Mouse (Mus musculus) megakaryocyte, embryonic 14.5 days (primary cell): ENCODE data around the gene C2cd4b. TPM values are rescaled to one million over a fixed set of nuclear protein-coding genes. Genes with fewer than 3 reads are reported as not detected.
"Not testable (repeated sequence)": the region's sequence is repeated elsewhere in the genome, so short reads cannot be mapped to it uniquely, and the experiment has no call there.

Source experiments
- H3K27me3 ChIP-seq: replicated peaks from 2 replicates; pipeline ENCODE3; 2012; ENCODE audit warnings: inconsistent platforms
- H3K36me3 ChIP-seq: replicated peaks from 2 replicates; pipeline ENCODE3; 2012; ENCODE audit warnings: low read length, inconsistent platforms, mixed read lengths
- H3K4me1 ChIP-seq: 2 replicates; pipeline ENCODE4 v1.6.1; 2012; ENCODE audit warnings: inconsistent platforms
- H3K4me3 ChIP-seq: replicated peaks from 2 replicates; pipeline ENCODE3; 2012; ENCODE audit warnings: moderate library complexity, mild to moderate bottlenecking, inconsistent platforms
- H3K9me3 ChIP-seq: 2 replicates; pipeline ENCODE4 v1.6.1; 2012; ENCODE audit warnings: inconsistent platforms
- FLI1 ChIP-seq: IDR thresholded peaks from 2 replicates; pipeline ENCODE4 v1.6.1; 2012; ENCODE audit warnings: low read length, inconsistent platforms, mixed read lengths
- GATA1 ChIP-seq: IDR thresholded peaks from 3 replicates; pipeline ENCODE4 v1.6.1; 2012; ENCODE audit warnings: mixed read lengths, low read length, inconsistent platforms, borderline replicate concordance
- polyA plus RNA-seq: library from polyadenylated mRNA; stranded (reverse); fragments of >175 nt; gene quantifications from 2 replicates; pipeline ENCODE4 v1.2.3, GENCODE M21; 2012; ENCODE audit warnings: low replicate concordance; ENCODE audit not compliant: insufficient read depth

C2cd4b gene
- polyA plus RNA-seq, 1 experiment, result not detected

DNA sequence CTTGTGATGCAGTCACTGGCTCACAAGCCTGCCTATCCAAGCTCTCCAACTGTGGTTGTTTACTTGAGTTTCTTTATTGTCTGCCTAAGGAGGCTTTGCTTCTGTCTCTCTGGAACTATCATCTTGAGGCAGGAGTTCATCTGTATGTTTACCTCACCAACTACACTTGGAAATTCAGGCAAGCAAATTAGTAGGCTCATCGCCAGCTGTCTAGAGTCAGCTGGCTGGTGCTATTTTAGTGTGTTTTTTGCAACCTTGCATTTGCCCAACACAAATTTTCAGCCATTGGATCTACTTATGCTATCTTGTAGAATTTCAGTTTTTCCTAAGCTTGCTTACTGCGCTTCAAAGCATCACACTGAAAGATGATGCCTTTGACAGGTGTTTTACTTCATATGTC is 18.0 kb upstream of the C2cd4b start:
- H3K36me3 ChIP-seq, result no peaks in the 10 kb centered on the region
- H3K4me3 ChIP-seq, result no peak overlapping the region
- H3K27me3 ChIP-seq, result no peaks in the 10 kb centered on the region
- H3K9me3 ChIP-seq, result peaks cover 8% of the 10 kb centered on the region; the same call in 1 of the 2 replicates
- H3K4me1 ChIP-seq, result no peaks in the 10 kb centered on the region
- TF ChIP-seq FLI1 (no peak), GATA1 (no peak)

GRCm38 (mm10) chr9:67753411-67754182 is 5.6 kb upstream of the C2cd4b start:
- TF ChIP-seq GATA1, result no peak
- Histone ChIP-seq H3K4me3 (no peak overlapping the region), H3K36me3 (no peaks in the 10 kb centered on the region), H3K9me3 (no peaks in the 10 kb centered on the region), H3K4me1 (no peaks in the 10 kb centered on the region), H3K27me3 (peaks cover 14% of the 10 kb centered on the region)

GRCm38 (mm10) chr9:67754713-67755112 is 4.5 kb upstream of the C2cd4b start:
- H3K4me1 ChIP-seq, result no peaks in the 10 kb centered on the region
- H3K4me3 ChIP-seq, result no peak overlapping the region
- no peaks in the 10 kb centered on the region for H3K36me3 ChIP-seq
- peaks cover 25% of the 10 kb centered on the region for H3K27me3 ChIP-seq
- TF ChIP-seq GATA1 (no peak), FLI1 (no peak)
- H3K9me3 ChIP-seq, result no peaks in the 10 kb centered on the region

DNA sequence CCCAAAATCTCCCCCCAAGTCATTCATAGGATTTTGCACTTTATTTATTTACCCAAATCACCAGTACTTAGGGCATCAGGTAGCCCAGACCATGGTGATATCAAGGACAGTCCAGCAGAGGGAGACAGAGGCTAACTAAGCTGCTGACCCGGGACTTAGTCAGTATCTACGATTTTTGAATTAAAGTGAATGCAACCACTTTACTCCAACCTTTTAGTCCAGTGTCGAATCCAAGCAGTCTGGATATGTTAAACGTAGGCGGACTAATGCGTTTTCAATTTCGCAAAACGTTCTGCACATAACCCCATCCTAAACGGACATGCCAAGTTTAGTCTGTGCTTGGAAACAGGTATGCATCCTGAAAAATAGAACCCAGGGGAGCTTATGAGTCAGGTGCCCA is 551 bp upstream of the C2cd4b start:
- peaks cover 11% of the 10 kb centered on the region for H3K9me3 ChIP-seq
- H3K4me3 ChIP-seq, result no peak overlapping the region
- H3K36me3 ChIP-seq, result no peaks in the 10 kb centered on the region
- TF ChIP-seq FLI1 (no peak), GATA1 (no peak)
- peaks cover 48% of the 10 kb centered on the region for H3K27me3 ChIP-seq
- H3K4me1 ChIP-seq, result 0 out of 2 replicates have a peak, but pooled peaks cover 3% of the 10 kb centered on the region

GRCm38 (mm10) chr9:67759956-67760764 is 923 bp downstream of the C2cd4b start:
- H3K4me3 ChIP-seq, H3K4me1 ChIP-seq, H3K36me3 ChIP-seq: not testable (repeated sequence)
- Histone ChIP-seq H3K9me3 (peaks cover 19% of the 10 kb centered on the region), H3K27me3 (peaks cover 48% of the 10 kb centered on the region)

DNA sequence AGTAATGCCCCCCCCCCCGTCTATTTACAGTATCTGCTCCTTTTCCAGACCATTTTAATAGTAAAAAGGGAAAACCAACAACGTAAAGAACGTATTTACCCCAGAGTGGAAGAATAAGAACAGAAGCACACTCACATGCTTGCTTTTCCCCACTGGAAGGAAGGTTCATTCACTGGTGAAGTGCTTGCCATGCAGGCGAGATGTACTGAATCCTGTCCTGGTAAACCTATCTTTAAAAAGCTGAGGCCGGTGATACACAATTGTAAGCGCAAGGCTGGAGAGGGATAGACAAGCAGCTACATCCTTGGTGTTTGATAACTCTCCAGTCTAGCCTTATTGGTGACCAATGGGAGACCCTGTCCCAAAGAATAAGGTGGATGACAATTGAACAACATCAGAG is 1.8 kb downstream of the C2cd4b start:
- Histone ChIP-seq H3K27me3 (peaks cover 51% of the 10 kb centered on the region), H3K36me3 (no peaks in the 10 kb centered on the region), H3K4me3 (no peak overlapping the region), H3K9me3 (peaks cover 19% of the 10 kb centered on the region), H3K4me1 (0 out of 2 replicates have a peak, but pooled peaks cover 3% of the 10 kb centered on the region)
- no peak for TF ChIP-seq FLI1
- no peak for TF ChIP-seq GATA1

DNA sequence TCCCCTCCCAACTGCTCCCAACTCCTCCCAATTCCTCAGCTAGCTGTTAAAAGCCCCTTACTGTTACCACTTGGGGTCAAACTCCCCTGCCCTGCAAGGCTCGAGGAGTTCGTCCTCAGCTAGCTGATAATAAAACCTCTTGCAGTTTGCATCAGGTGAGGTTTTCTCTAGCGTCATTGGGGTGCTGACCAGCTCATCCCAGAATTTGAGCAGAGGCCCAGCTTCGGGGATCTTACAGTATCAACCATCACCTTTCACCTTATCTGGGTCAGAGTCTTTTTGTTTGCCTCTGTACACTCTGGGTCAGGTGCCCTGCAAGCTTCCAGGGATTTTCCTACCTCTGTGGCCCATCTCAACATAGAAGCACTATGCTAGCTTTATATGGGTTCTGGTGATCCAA is 4.1 kb downstream of the C2cd4b start:
- peaks cover 19% of the 10 kb centered on the region for H3K9me3 ChIP-seq
- 0 out of 2 replicates have a peak, but pooled peaks cover 3% of the 10 kb centered on the region for H3K4me1 ChIP-seq
- peaks cover 53% of the 10 kb centered on the region for H3K27me3 ChIP-seq
- no peak overlapping the region for H3K4me3 ChIP-seq
- TF ChIP-seq FLI1 (no peak), GATA1 (no peak)
- no peaks in the 10 kb centered on the region for H3K36me3 ChIP-seq

- peaks cover 19% of the 10 kb centered on the region for H3K9me3 ChIP-seq
These were observed 7.2 kb downstream of the C2cd4b start for GRCm38 (mm10) chr9:67766405-67766804.

DNA sequence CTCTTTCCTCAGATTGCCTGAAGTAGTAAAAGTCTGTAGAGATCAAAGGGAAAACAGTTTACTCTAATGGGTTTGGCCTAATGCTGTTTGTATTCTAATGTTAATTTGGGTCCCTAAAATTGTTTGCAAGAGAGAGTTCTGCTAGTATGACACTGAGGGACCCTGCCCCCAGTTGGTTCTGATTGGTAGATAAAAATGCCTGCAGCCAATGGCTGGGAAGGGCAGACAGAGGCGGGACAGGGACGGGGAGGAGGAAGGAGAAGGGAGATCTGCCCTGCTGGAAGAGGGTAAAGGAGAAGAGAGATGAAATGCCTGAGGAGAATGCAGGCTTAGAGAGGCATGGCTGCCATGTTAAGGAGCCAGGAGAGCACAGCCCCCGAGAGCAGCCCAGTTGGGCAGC is 7.7 kb downstream of the C2cd4b start:
- peaks cover 19% of the 10 kb centered on the region for H3K9me3 ChIP-seq
- TF ChIP-seq GATA1 (no peak), FLI1 (no peak)
- no peaks in the 10 kb centered on the region for H3K4me1 ChIP-seq
- H3K27me3 ChIP-seq, result peaks cover 29% of the 10 kb centered on the region
- H3K4me3 ChIP-seq, result no peak overlapping the region
- H3K36me3 ChIP-seq, result no peaks in the 10 kb centered on the region

More at GRCm38 (mm10) chr9:67766405-67766804, 7.2 kb downstream of the C2cd4b start:
- H3K4me3 ChIP-seq, result no peak overlapping the region
- TF ChIP-seq FLI1 (no peak), GATA1 (no peak)
- H3K4me1 ChIP-seq, result no peaks in the 10 kb centered on the region
- H3K36me3 ChIP-seq, result no peaks in the 10 kb centered on the region
- peaks cover 32% of the 10 kb centered on the region for H3K27me3 ChIP-seq

DNA sequence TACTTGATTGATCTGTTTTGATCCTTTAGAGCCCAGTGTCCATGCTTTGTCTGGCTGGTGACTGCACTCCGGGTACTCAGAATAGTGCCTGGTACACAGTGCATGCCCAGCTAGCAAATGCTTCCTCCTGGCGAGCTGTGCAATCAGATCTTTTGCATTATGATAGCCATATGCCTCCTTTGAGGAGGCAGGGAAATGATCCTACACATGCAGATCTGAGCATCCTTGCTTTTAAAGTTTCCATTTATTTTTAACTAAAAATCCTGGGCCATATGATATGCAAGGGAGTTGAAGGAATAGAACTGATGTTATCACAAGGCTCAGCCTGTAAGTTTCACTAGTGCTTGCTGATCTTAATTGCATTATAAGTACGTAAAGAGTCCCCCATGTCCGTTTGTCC is 9.6 kb downstream of the C2cd4b start:
- TF ChIP-seq FLI1 (no peak), GATA1 (no peak)
- Histone ChIP-seq H3K4me3 (no peak overlapping the region), H3K36me3 (no peaks in the 10 kb centered on the region), H3K9me3 (peaks cover 6% of the 10 kb centered on the region), H3K4me1 (no peaks in the 10 kb centered on the region), H3K27me3 (peaks cover 25% of the 10 kb centered on the region)
